Mouse (Mus musculus) heart, adult 2 months (tissue): Measurements from ENCODE around the gene Gm45021.

ENCODE experiments used
- CTCF ChIP-seq: fragments of 200-600 bp; IDR thresholded peaks from 2 replicates; pipeline ENCODE4 v1.8.1; 2022; ENCODE audit warnings: antibody characterized with exemption, mild to moderate bottlenecking, moderate library complexity
- EP300 ChIP-seq: fragments of 200-500 bp; IDR thresholded peaks from 2 replicates; pipeline ENCODE4 v1.6.1; 2011; ENCODE audit warnings: low read depth, low read length, control low read depth; ENCODE audit not compliant: insufficient read depth
- POLR2A ChIP-seq: fragments of 200-500 bp; IDR thresholded peaks from 2 replicates; pipeline ENCODE4 v1.6.1; 2011; ENCODE audit warnings: mild to moderate bottlenecking, low read depth, low read length, control low read depth; ENCODE audit not compliant: insufficient read depth

DNA sequence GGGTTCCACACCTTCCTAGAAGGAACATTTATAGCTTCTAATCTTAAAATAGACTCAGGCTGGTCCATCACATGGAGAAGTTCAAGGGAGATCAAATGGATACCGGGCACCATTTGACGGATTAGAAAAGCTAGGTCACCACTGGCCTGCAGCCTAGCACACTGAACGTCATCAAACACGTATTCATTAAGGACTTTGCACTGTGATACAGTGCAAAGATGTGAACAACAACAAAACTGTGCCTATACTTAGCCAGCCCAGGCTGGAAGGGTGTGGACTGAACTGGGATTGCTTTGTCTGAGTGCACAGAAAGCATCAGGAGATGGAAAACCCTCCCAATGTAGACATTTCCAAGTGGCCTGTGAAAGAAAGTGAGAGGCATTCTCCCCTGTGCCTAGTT lies 35.6 kb upstream of the Gm45021 start:
- TF ChIP-seq POLR2A (0 out of 2 replicates have a peak, but pooled peaks have one; percentile 12), CTCF (no peak), EP300 (no peak)
